In genomic region chr17:71914541-71914940, GRCm38 (mm10) we compare ENCODE assay signal across 13 mouse cellular contexts.
DNase-seq lines count a peak whose midpoint lies in the region; ATAC-seq lines count a peak whose summit lies in the region.
"Had no signal": no experiment of that assay in that cellular context is flagged by ENCODE, and none has a peak within 500 bp of the region (broad histone marks: within the 10 kb centered on the region; RNA-seq: fewer than 3 reads in every experiment).

No protein-coding gene starts in this region.

- H3K4me1 ChIP-seq in forebrain, embryonic 14.5 days (ENCODE audit: control insufficient read depth, insufficient read depth, low read length), result no peaks in the 10 kb centered on the region
- no peaks in the 10 kb centered on the region for H3K4me1 ChIP-seq in forebrain, embryonic 15.5 days
- H3K4me1 ChIP-seq: hindbrain, embryonic 12.5 days had no signal

- no peaks in the 10 kb centered on the region for H3K9me3 ChIP-seq in forebrain, embryonic 14.5 days (replicated peaks; ENCODE audit: control insufficient read depth, low read length)
- H3K9me3 ChIP-seq in forebrain, embryonic 15.5 days, result no peaks in the 10 kb centered on the region
- H3K9me3 ChIP-seq: hindbrain, embryonic 12.5 days; midbrain, embryonic 12.5 days had no signal

- DNase-seq in forebrain, embryonic 14.5 days (ENCODE audit: low spot score), result peak; percentile 10
- DNase-seq in right cerebral cortex, adult 18-20 months, result peak; percentile 22
- no peak for DNase-seq in right cerebral cortex, postnatal 25 days
- DNase-seq in heart, adult 8-10 months (ENCODE audit: low spot score), result peak; percentile 20
- DNase-seq in testis, postnatal 10 days (ENCODE audit: low spot score), result peak; percentile 54
- DNase-seq in kidney, adult 8-10 months, result no peak
- no peak for DNase-seq in kidney, adult 11 months
- DNase-seq: cerebellum, adult 11 months had no signal

- H3K27me3 ChIP-seq in forebrain, embryonic 14.5 days (replicated peaks; ENCODE audit: control insufficient read depth, insufficient read depth, low read length), result no peaks in the 10 kb centered on the region
- no peaks in the 10 kb centered on the region for H3K27me3 ChIP-seq in forebrain, embryonic 15.5 days
- H3K27me3 ChIP-seq: CH12.LX; hindbrain, embryonic 12.5 days; midbrain, embryonic 12.5 days had no signal

- 81% methylated on average over 3 of the region's 3 CpGs for WGBS in forebrain, embryonic 14.5 days
- WGBS in forebrain, embryonic 15.5 days, result 66% methylated on average over 3 of the region's 3 CpGs

- no peak overlapping the region for H3K4me2 ChIP-seq in forebrain, embryonic 14.5 days (ENCODE audit: low read length)
- H3K4me2 ChIP-seq in forebrain, embryonic 15.5 days (replicated peaks), result no peak overlapping the region
- H3K4me2 ChIP-seq: hindbrain, embryonic 12.5 days; midbrain, embryonic 12.5 days had no signal

- ATAC-seq in forebrain, embryonic 14.5 days, result no peak
- ATAC-seq in forebrain, embryonic 15.5 days (replicated peaks), result no peak

- no peak overlapping the region for H3K9ac ChIP-seq in forebrain, embryonic 14.5 days (ENCODE audit: low read length)
- H3K9ac ChIP-seq in forebrain, embryonic 15.5 days (replicated peaks), result no peak overlapping the region
- H3K9ac ChIP-seq: hindbrain, embryonic 12.5 days; liver, embryonic 14.5 days; midbrain, embryonic 12.5 days had no signal

- H3K27ac ChIP-seq in forebrain, embryonic 14.5 days (ENCODE audit: low read depth, low read length), result no peak overlapping the region
- no peak overlapping the region for H3K27ac ChIP-seq in forebrain, embryonic 15.5 days (replicated peaks)
- H3K27ac ChIP-seq: hindbrain, embryonic 12.5 days; liver, embryonic 14.5 days; midbrain, embryonic 12.5 days had no signal

- no peaks in the 10 kb centered on the region for H3K36me3 ChIP-seq in forebrain, embryonic 14.5 days (ENCODE audit: control insufficient read depth, insufficient read depth, low read length)
- H3K36me3 ChIP-seq in forebrain, embryonic 15.5 days, result no peaks in the 10 kb centered on the region
- H3K36me3 ChIP-seq: hindbrain, embryonic 12.5 days; midbrain, embryonic 12.5 days had no signal

- H3K4me3 ChIP-seq in forebrain, embryonic 14.5 days (ENCODE audit: low read depth, low read length), result no peak overlapping the region
- H3K4me3 ChIP-seq in forebrain, embryonic 15.5 days, result no peak overlapping the region
- H3K4me3 ChIP-seq: hindbrain, embryonic 12.5 days; midbrain, embryonic 12.5 days had no signal

Comparison
In these comparisons a context has a peak if more than half of its experiments do, and no peak if none do; other contexts are left out.
1. DNase-seq: peak in forebrain, embryonic 14.5 days (single experiment), right cerebral cortex, adult 18-20 months (single experiment), heart, adult 8-10 months (single experiment) and testis, postnatal 10 days (single experiment); none in right cerebral cortex, postnatal 25 days (single experiment), kidney, adult 8-10 months (0 of 2) and kidney, adult 11 months (single experiment).